Mouse (Mus musculus): ENCODE data around the gene Hexb. TPM values are rescaled to one million over a fixed set of nuclear protein-coding genes. Genes with fewer than 3 reads are reported as not detected.

Gene Hexb
- polyA plus RNA-seq (2014; fragmentation: Illumina TruSeq; extraction: RNeasy Lipid Tissue Mini Kit (QIAGEN cat#74804); ENCODE audit: low read depth, low replicate concordance) = 315 TPM

GRCm38 (mm10) chr13:97197932-97198562 is at the start of gene Hexb:
Hexb (minus strand) TSS chr13:97198357.

GRCm38 (mm10) chr13:97240965-97241786 is 43.0 kb upstream of the Hexb start, which contains the start of gene Enc1:
Enc1 (plus strand) TSS chr13:97241105.

DNA sequence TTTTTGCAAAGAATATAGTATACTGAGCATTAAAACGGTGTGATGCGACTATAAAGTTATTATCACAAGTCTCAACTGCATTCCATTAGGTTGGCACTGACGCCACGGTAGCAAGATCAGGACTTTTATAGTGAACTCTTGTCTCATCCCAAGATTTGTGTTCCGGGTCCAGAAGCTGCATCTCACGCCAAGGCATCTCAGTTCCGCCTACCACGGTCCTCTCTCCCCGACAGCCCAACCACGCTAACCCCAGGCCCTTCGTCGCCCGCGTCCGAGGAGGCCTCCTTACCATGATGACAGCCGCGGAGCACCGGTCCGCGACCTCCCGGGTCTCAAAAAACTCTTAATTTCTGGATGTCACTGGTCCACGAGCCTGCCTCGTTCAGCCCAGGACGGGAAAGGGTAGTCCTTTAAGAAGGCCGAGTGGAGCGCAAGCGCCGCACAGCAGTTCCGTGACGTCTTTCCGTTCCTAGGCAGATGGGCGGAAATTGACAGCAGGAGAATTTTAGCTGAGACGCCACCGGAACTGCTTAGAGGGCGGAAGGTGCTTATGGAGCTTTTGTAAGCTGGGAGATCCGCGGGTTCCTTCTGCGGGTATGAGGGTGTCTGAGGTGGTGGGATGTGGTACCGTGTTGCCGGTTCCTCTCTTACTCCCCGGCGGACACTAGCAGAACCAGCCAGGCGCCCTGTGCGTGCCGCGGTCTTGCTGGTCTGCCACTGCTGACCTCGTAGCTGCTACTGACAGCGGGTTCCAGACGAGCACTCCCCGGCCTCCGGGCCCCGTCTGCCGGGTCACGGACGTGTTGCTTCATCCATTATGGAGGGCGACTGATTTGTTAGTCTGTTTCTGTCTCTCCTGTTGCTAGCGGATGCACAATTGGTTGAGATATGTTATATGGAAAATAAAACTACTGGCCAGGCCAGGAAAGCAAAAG is 60.4 kb downstream of the Hexb start, which contains the start of the genes Gfm2 and Nsa2:
Gfm2 (plus strand) TSS at position 472 of the 935 bp plus-strand sequence.
Nsa2 (minus strand) TSS at position 472 of the 935 bp plus-strand sequence.

Other genes with a start within 250 kb of the Hexb start
- not detected for gene 1700029F12Rik, start 164.0 kb downstream of the Hexb start, polyA plus RNA-seq (2014; fragmentation: Illumina TruSeq; extraction: RNeasy Lipid Tissue Mini Kit (QIAGEN cat#74804); ENCODE audit: low read depth, low replicate concordance)
- gene Fam169a, start 131.1 kb downstream of the Hexb start, polyA plus RNA-seq (2014; fragmentation: Illumina TruSeq; extraction: RNeasy Lipid Tissue Mini Kit (QIAGEN cat#74804); ENCODE audit: low read depth, low replicate concordance) = 1.8 TPM
- gene Gm6169, start 99.1 kb downstream of the Hexb start, polyA plus RNA-seq (2014; fragmentation: Illumina TruSeq; extraction: RNeasy Lipid Tissue Mini Kit (QIAGEN cat#74804); ENCODE audit: low read depth, low replicate concordance) = 2.6 TPM
- gene Gfm2, start 60.4 kb downstream of the Hexb start, polyA plus RNA-seq (2014; fragmentation: Illumina TruSeq; extraction: RNeasy Lipid Tissue Mini Kit (QIAGEN cat#74804); ENCODE audit: low read depth, low replicate concordance) = 118 TPM
- 163 TPM for gene Nsa2, start 60.4 kb downstream of the Hexb start, polyA plus RNA-seq (2014; fragmentation: Illumina TruSeq; extraction: RNeasy Lipid Tissue Mini Kit (QIAGEN cat#74804); ENCODE audit: low read depth, low replicate concordance)
- 4.4 TPM for gene Enc1, start 42.7 kb upstream of the Hexb start, polyA plus RNA-seq (2014; fragmentation: Illumina TruSeq; extraction: RNeasy Lipid Tissue Mini Kit (QIAGEN cat#74804); ENCODE audit: low read depth, low replicate concordance)

All from kidney, adult 10 weeks (tissue).